Mouse (Mus musculus): ENCODE measurements around the gene Ptpro.

Gene Ptpro

GRCm38 (mm10) chr6:137294973-137295820 is 43.1 kb downstream of the Ptpro start:
- no peak for DNase-seq

GRCm38 (mm10) chr6:137302561-137302960 is 50.4 kb downstream of the Ptpro start:
- no peak for DNase-seq

GRCm38 (mm10) chr6:137303824-137304223 is 51.7 kb downstream of the Ptpro start:
- DNase-seq, result no peak

GRCm38 (mm10) chr6:137315265-137315664 is 63.1 kb downstream of the Ptpro start:
- no peak for DNase-seq

GRCm38 (mm10) chr6:137316358-137316757 is 64.2 kb downstream of the Ptpro start:
- no peak for DNase-seq

GRCm38 (mm10) chr6:137317509-137317908 is 65.4 kb downstream of the Ptpro start:
- no peak for DNase-seq

GRCm38 (mm10) chr6:137318242-137318861 is 66.2 kb downstream of the Ptpro start:
- no peak for DNase-seq

GRCm38 (mm10) chr6:137319658-137320057 is 67.5 kb downstream of the Ptpro start:
- DNase-seq, result no peak

- no peak for DNase-seq
Measured at GRCm38 (mm10) chr6:137327718-137328117, 75.6 kb downstream of the Ptpro start.

GRCm38 (mm10) chr6:137328228-137328627 is 76.1 kb downstream of the Ptpro start:
- no peak for DNase-seq

- DNase-seq, result no peak
Measured at GRCm38 (mm10) chr6:137330782-137331181, 78.7 kb downstream of the Ptpro start.

- no peak for DNase-seq
Measured at GRCm38 (mm10) chr6:137331826-137332225, 79.7 kb downstream of the Ptpro start.

GRCm38 (mm10) chr6:137339071-137339470 is 87.0 kb downstream of the Ptpro start:
- no peak for DNase-seq

- no peak for DNase-seq
Measured at GRCm38 (mm10) chr6:137343688-137344441, 91.7 kb downstream of the Ptpro start.

- DNase-seq, result no peak
Measured at GRCm38 (mm10) chr6:137360166-137360565, 108.0 kb downstream of the Ptpro start.

- DNase-seq, result no peak
Measured at GRCm38 (mm10) chr6:137362216-137362615, 110.1 kb downstream of the Ptpro start.

GRCm38 (mm10) chr6:137364681-137365080 is 112.6 kb downstream of the Ptpro start:
- peak; percentile 34 for DNase-seq

GRCm38 (mm10) chr6:137365637-137366036 is 113.5 kb downstream of the Ptpro start:
- no peak for DNase-seq

GRCm38 (mm10) chr6:137370745-137371144 is 118.6 kb downstream of the Ptpro start:
- DNase-seq, result no peak

GRCm38 (mm10) chr6:137371455-137371854 is 119.3 kb downstream of the Ptpro start:
- DNase-seq, result no peak

- no peak for DNase-seq
Measured at GRCm38 (mm10) chr6:137373920-137374319, 121.8 kb downstream of the Ptpro start.

GRCm38 (mm10) chr6:137382546-137382945 is 130.4 kb downstream of the Ptpro start:
- DNase-seq, result no peak

- DNase-seq, result no peak
Measured at GRCm38 (mm10) chr6:137386344-137386743, 134.2 kb downstream of the Ptpro start.

GRCm38 (mm10) chr6:137386935-137387334 is 134.8 kb downstream of the Ptpro start:
- DNase-seq, result no peak

All from cerebellum, adult 11-12 months (tissue).